Comparison of ENCODE assay signal across 7 mouse cellular contexts in the genomic region with DNA sequence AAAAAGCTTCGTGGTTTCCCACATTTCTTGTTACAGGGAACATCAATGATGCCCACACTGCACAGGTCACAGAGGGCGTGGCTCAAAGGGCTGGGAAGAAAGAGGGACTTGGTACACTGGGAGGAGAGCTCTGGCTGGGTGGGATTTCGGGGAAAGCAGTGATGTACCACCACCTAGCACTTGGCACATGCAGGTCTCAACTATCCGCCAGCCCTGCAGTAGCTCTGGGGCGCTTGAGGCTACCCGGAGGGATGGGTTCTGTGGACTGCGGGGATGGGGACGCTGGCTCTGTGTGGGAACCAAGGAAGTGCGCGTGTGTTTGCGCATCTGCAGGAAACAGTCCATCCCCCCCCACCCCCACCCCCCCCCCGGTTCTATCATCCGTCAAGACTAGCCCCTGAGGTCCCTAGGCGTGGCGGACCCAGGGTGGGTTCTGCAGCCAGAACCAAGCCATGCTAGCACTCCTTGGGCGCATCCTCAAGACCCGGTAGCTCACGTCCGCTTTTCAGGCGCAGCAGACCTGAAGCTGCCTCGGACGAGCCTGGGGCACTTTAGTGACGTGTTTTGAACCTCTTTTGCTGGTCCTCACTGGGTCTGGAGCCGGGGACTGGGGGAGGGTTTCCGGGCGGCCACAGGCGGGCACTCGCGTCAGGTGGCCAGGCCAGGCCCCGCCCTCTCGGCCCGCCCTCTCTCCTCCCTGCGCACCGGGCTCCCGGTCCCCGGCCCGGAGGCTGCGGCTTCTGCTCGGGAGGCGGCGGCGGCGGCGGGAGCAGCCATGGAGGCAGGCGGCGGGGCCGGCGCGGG. TPM values are rescaled to one million over a fixed set of nuclear protein-coding genes. Genes with fewer than 3 reads are reported as not detected.
DNase-seq lines count a peak whose midpoint lies in the region; ATAC-seq lines count a peak whose summit lies in the region.

Gene Ccdc136, plus strand, starts transcription at position 400 of the 804 bp plus-strand sequence.

- peak within 1 kb of the TSS; percentile 62 for H3K4me3 ChIP-seq in hindbrain, embryonic 14.5 days (replicated peaks; ENCODE audit: low read length)

- H3K36me3 ChIP-seq in hindbrain, embryonic 14.5 days (replicated peaks; ENCODE audit: control insufficient read depth, insufficient read depth), result peaks cover 6% of the 10 kb centered on the region; the same call in 1 of the 2 replicates

- DNase-seq in ZHBTc4 (ENCODE audit: low read depth, low spot score), result peak; percentile 62
- peak; percentile 90 to 94 for DNase-seq in cerebellum, postnatal 25 days
- peak; percentile 79 to 81 for DNase-seq in frontal cortex, postnatal 36 days (ENCODE audit: low spot score in 2 of 2)
- DNase-seq in hindbrain, embryonic 14.5 days (ENCODE audit: low spot score), result peak; percentile 69
- DNase-seq in left cerebral cortex, adult 18-20 months (ENCODE audit: low spot score in 2 of 2), result peak; percentile 78 to 87
- peak; percentile 81 for DNase-seq in lung, postnatal 36 days
- DNase-seq in right cerebral cortex, adult 18-20 months, result peak; percentile 91

- under 1% methylated on average over 37 of the region's 49 CpGs for WGBS in hindbrain, embryonic 14.5 days

- peak within 1 kb of the TSS; percentile 77 for H3K4me2 ChIP-seq in hindbrain, embryonic 14.5 days (replicated peaks)

- H3K9ac ChIP-seq in hindbrain, embryonic 14.5 days, result peak within 1 kb of the TSS; percentile 75

- ATAC-seq in hindbrain, embryonic 14.5 days (ENCODE audit: low FRiP score), result peak; percentile 92

- peaks cover 10% of the 10 kb centered on the region for H3K27me3 ChIP-seq in hindbrain, embryonic 14.5 days (ENCODE audit: control insufficient read depth, insufficient read depth, low read length)

- peaks cover 14% of the 10 kb centered on the region for H3K4me1 ChIP-seq in hindbrain, embryonic 14.5 days (replicated peaks; ENCODE audit: control insufficient read depth, insufficient read depth, low read length)

- H3K27ac ChIP-seq in hindbrain, embryonic 14.5 days, result peak within 1 kb of the TSS; percentile 65

- no peaks in the 10 kb centered on the region for H3K9me3 ChIP-seq in hindbrain, embryonic 14.5 days (ENCODE audit: control insufficient read depth, low read length)

RNA-seq across cellular contexts. Expression of gene Ccdc136, which starts in this region (rescaled TPM):
- polyA plus RNA-seq in hindbrain, embryonic 14.5 days (2014; fragmentation: Nextera tagmentation; extraction: Ambion mirVana), result 53.2 and 55.7 TPM in 2 replicates
- 100 to 1,000 TPM; 105 to 113 TPM for total RNA-seq in left cerebral cortex, adult 18-20 months (2021)

Comparison
In these comparisons a context has a peak if more than half of its experiments do, and no peak if none do; other contexts are left out.
1. Peak in every context shown above with its lines: DNase-seq, ATAC-seq, H3K4me3 ChIP-seq and H3K27ac ChIP-seq.